Mouse (Mus musculus) G1E (cell line): ENCODE data around the gene Alg5.

Experiments used
- CTCF ChIP-seq: IDR thresholded peaks from 2 replicates; pipeline ENCODE4 v1.5.1; 2012; ENCODE audit warnings: low read depth, low read length, inconsistent platforms, mixed read lengths
- TAL1 ChIP-seq: conservative IDR thresholded peaks from 2 replicates; pipeline ENCODE4 v1.6.1; 2012; ENCODE audit warnings: low read depth, low read length, inconsistent platforms, mixed read lengths

GRCm38 (mm10) chr3:54728100-54728499 lies 7.2 kb upstream of the Alg5 start:
- TF ChIP-seq CTCF = no peak
- TF ChIP-seq TAL1 = no peak
